Mouse (Mus musculus): ENCODE data around the gene Col8a2. TPM values are rescaled to one million over a fixed set of nuclear protein-coding genes. Genes with fewer than 3 reads are reported as not detected.

Col8a2 gene
- total and polyA plus RNA-seq, 3 experiments, result not detected

- Histone ChIP-seq H3K4me1 (ENCODE audit: control insufficient read depth in 1 of 2, insufficient read depth in 2 of 2) (peaks cover 23 to 43% of the 10 kb centered on the region in 2 experiments), H3K36me3 (replicated peaks in 1 of 2; ENCODE audit: control insufficient read depth in 1 of 2, insufficient read depth in 1 of 2, low read length in 1 of 2) (peaks cover 0 to 24% of the 10 kb centered on the region in 2 experiments), H3K4me3 (replicated peaks in 1 of 3; ENCODE audit: low read depth in 2 of 3, low read length in 2 of 3, poor library complexity in 1 of 3) (peak overlapping the region in 2 of 3 experiments; percentile 6 to 86), H3K9me3 (replicated peaks; ENCODE audit: low read length) (no peaks in the 10 kb centered on the region), H3K9ac (ENCODE audit: insufficient read depth, low read depth) (no peak overlapping the region), H3K4me2 (ENCODE audit: insufficient read depth, low read depth, poor library complexity, severe bottlenecking) (peak overlapping the region; percentile 98), H3K79me2 (replicated peaks; ENCODE audit: control insufficient read depth, extremely low read depth, insufficient read depth, poor library complexity, severe bottlenecking) (peaks cover 7% of the 10 kb centered on the region), H3K27ac (ENCODE audit: insufficient read depth, low read depth) (peak overlapping the region; percentile 76; the same call in 1 of the 2 replicates), H3K27me3 (replicated peaks) (no peaks in the 10 kb centered on the region)
- in situ Hi-C loops (cut with MboI; ENCODE audit: low pct_ligation_motif_present, low pct_unique_long_range_greater_than_20kb, low sequenced_read_pairs), result loop anchor here (5.0 kb wide), 1 partner anchor 34 kb away; no protein-coding TSS in a partner anchor
- peak; percentile 17 for DNase-seq (ENCODE audit: extremely low read depth)
- dilution Hi-C loops (cut with MboI; ENCODE audit: extremely low pct_ligation_motif_present, extremely low pct_unique_long_range_greater_than_20kb, low sequenced_read_pairs), result no loop called here
- 0 out of 2 replicates have a peak, but pooled peaks have one; percentile 4 for TF ChIP-seq SIN3A (IDR thresholded peaks at IDR 0.05; ENCODE audit: low read length)
- no peak for TF ChIP-seq SMC3 (IDR thresholded peaks at IDR 0.05; ENCODE audit: low read depth, low read length)
Observed at GRCm38 (mm10) chr4:126261266-126261665, 25.3 kb upstream of the Col8a2 start.

- H3K4me3 ChIP-seq (replicated peaks in 1 of 3; ENCODE audit: low read depth in 2 of 3, low read length in 2 of 3, poor library complexity in 1 of 3), result peak overlapping the region in 2 of 3 experiments; percentile 10 to 86
Observed at GRCm38 (mm10) chr4:126261675-126262074, 24.9 kb upstream of the Col8a2 start.

DNA sequence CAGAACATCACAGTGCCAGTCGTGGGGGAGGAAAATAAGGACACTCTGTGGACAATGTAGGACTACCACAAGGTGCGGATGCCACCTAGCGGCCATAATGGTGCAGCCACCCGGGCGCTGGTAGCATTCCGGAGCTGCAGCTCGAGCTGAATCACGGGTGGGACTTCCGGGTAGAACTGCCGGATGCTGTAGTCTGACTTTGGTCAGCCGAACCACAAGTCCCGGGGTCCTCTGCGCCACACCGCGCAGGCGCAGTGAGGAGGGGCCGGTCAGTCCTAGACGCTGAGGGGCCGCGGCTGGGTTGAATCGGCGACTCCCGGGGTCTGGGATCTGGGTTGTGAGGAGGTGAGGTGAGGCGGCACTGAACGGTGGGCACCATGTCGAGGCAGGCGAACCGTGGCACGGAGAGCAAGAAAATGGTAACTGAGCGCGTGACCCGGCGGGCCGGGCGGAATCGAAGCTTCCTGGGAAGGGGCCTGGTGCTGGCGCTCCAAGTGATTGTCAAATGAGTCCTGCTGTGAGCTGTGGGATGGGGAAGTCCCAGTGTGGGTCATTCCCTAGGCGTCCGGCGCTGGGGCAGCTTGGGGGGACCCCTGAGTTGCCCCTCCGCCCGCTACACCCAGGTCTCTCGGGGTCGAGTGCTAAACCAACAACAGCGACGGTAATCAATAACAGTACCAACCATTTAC, 24.3 kb upstream of the Col8a2 start, which contains the start of gene Trappc3:
TSS of gene Trappc3 (plus strand) at position 207 of the 689 bp plus-strand sequence.
- peaks cover 20 to 37% of the 10 kb centered on the region in 2 experiments for H3K4me1 ChIP-seq (ENCODE audit: control insufficient read depth in 1 of 2, insufficient read depth in 2 of 2)
- in situ Hi-C loops (cut with MboI; ENCODE audit: low pct_ligation_motif_present, low pct_unique_long_range_greater_than_20kb, low sequenced_read_pairs), result loop anchor here (5.0 kb wide), 1 partner anchor 35 kb away; no protein-coding TSS in a partner anchor
- TF ChIP-seq MXI1 (IDR thresholded peaks at IDR 0.05; ENCODE audit: low read depth, low read length) (0 out of 2 replicates have a peak, but pooled peaks have one; percentile 42), JUND (conservative IDR thresholded peaks at IDR 0.05; ENCODE audit: low read depth, low read length) (no peak), TBP (conservative IDR thresholded peaks at IDR 0.05; ENCODE audit: low read depth, low read length) (no peak), POLR2AphosphoS2 (IDR thresholded peaks at IDR 0.05; ENCODE audit: low read depth, low read length) (no peak), USF1 (IDR thresholded peaks at IDR 0.05; ENCODE audit: low read depth, low read length) (no peak), MAFK (IDR thresholded peaks at IDR 0.05; ENCODE audit: insufficient replicate concordance, low read length) (no peak; the same call in 1 of the 2 replicates), NRF1 (IDR thresholded peaks at IDR 0.05; ENCODE audit: low read depth, low read length) (peak; percentile 97), MAX (IDR thresholded peaks at IDR 0.05; ENCODE audit: low read length) (peak; percentile 29; the same call in 1 of the 2 replicates), ZMIZ1 (IDR thresholded peaks at IDR 0.05; ENCODE audit: low read depth, low read length) (no peak), E2F4 (IDR thresholded peaks at IDR 0.05; ENCODE audit: insufficient replicate concordance, low read depth, low read length) (no peak), SIN3A (IDR thresholded peaks at IDR 0.05; ENCODE audit: low read length) (peak; percentile 89), USF2 (conservative IDR thresholded peaks at IDR 0.05; ENCODE audit: low read depth, low read length) (no peak), CTCF (conservative IDR thresholded peaks at IDR 0.05 in 1 of 2, IDR thresholded peaks at IDR 0.05 in 1 of 2; ENCODE audit: low read depth in 2 of 2, low read length in 2 of 2) (peak; percentile 64 to 99; a peak in 3 of 4 replicates), JUN (IDR thresholded peaks at IDR 0.05; ENCODE audit: insufficient read depth, low read depth, low read length) (no peak), MEF2A (IDR thresholded peaks at IDR 0.05; ENCODE audit: borderline replicate concordance, low read depth, low read length) (peak; percentile 79; the same call in 1 of the 2 replicates)

More at GRCm38 (mm10) chr4:126261675-126262074, 24.9 kb upstream of the Col8a2 start:
- dilution Hi-C loops (cut with MboI; ENCODE audit: extremely low pct_ligation_motif_present, extremely low pct_unique_long_range_greater_than_20kb, low sequenced_read_pairs), result no loop called here
- TF ChIP-seq USF2 (conservative IDR thresholded peaks at IDR 0.05; ENCODE audit: low read depth, low read length) (no peak), JUN (IDR thresholded peaks at IDR 0.05; ENCODE audit: insufficient read depth, low read depth, low read length) (no peak), USF1 (IDR thresholded peaks at IDR 0.05; ENCODE audit: low read depth, low read length) (no peak), MYC (IDR thresholded peaks at IDR 0.05; ENCODE audit: low read depth, low read length) (no peak), JUND (conservative IDR thresholded peaks at IDR 0.05; ENCODE audit: low read depth, low read length) (no peak), MEF2A (IDR thresholded peaks at IDR 0.05; ENCODE audit: borderline replicate concordance, low read depth, low read length) (no peak), MAFK (IDR thresholded peaks at IDR 0.05; ENCODE audit: insufficient replicate concordance, low read length) (no peak), MXI1 (IDR thresholded peaks at IDR 0.05; ENCODE audit: low read depth, low read length) (no peak), ETS1 (conservative IDR thresholded peaks at IDR 0.05; ENCODE audit: low read depth, low read length) (no peak), NRF1 (IDR thresholded peaks at IDR 0.05; ENCODE audit: low read depth, low read length) (no peak), POLR2AphosphoS2 (IDR thresholded peaks at IDR 0.05; ENCODE audit: low read depth, low read length) (no peak), ZMIZ1 (IDR thresholded peaks at IDR 0.05; ENCODE audit: low read depth, low read length) (no peak), MAZ (IDR thresholded peaks at IDR 0.05; ENCODE audit: low read depth, low read length) (no peak), SMC3 (IDR thresholded peaks at IDR 0.05; ENCODE audit: low read depth, low read length) (no peak), TCF12 (IDR thresholded peaks at IDR 0.05; ENCODE audit: low read depth, low read length) (no peak), GABPA (IDR thresholded peaks at IDR 0.05; ENCODE audit: insufficient replicate concordance, low read depth, low read length) (no peak), MAX (IDR thresholded peaks at IDR 0.05; ENCODE audit: low read length) (no peak), EP300 (IDR thresholded peaks at IDR 0.05; ENCODE audit: low read length) (no peak)
- peak overlapping the region; percentile 76; the same call in 1 of the 2 replicates for H3K27ac ChIP-seq (ENCODE audit: insufficient read depth, low read depth)
- H3K79me2 ChIP-seq (replicated peaks; ENCODE audit: control insufficient read depth, extremely low read depth, insufficient read depth, poor library complexity, severe bottlenecking), result peaks cover 7% of the 10 kb centered on the region
- DNase-seq (ENCODE audit: extremely low read depth), result peak; percentile 16
- no peaks in the 10 kb centered on the region for H3K9me3 ChIP-seq (replicated peaks; ENCODE audit: low read length)
- in situ Hi-C loops (cut with MboI; ENCODE audit: low pct_ligation_motif_present, low pct_unique_long_range_greater_than_20kb, low sequenced_read_pairs), result loop anchor here (5.0 kb wide), 1 partner anchor 34 kb away; no protein-coding TSS in a partner anchor
- H3K4me2 ChIP-seq (ENCODE audit: insufficient read depth, low read depth, poor library complexity, severe bottlenecking), result peak overlapping the region; percentile 98
- peaks cover 23 to 43% of the 10 kb centered on the region in 2 experiments for H3K4me1 ChIP-seq (ENCODE audit: control insufficient read depth in 1 of 2, insufficient read depth in 2 of 2)
- no peaks in the 10 kb centered on the region for H3K27me3 ChIP-seq (replicated peaks)
- no peak overlapping the region for H3K9ac ChIP-seq (ENCODE audit: insufficient read depth, low read depth)
- H3K36me3 ChIP-seq (replicated peaks in 1 of 2; ENCODE audit: control insufficient read depth in 1 of 2, insufficient read depth in 1 of 2, low read length in 1 of 2), result peaks cover 0 to 28% of the 10 kb centered on the region in 2 experiments

More for the DNA sequence above, 24.3 kb upstream of the Col8a2 start, which contains the start of gene Trappc3:
- no peaks in the 10 kb centered on the region for H3K9me3 ChIP-seq (replicated peaks; ENCODE audit: low read length)
- peaks cover 0 to 34% of the 10 kb centered on the region in 2 experiments for H3K36me3 ChIP-seq (replicated peaks in 1 of 2; ENCODE audit: control insufficient read depth in 1 of 2, insufficient read depth in 1 of 2, low read length in 1 of 2)
- H3K4me2 ChIP-seq (ENCODE audit: insufficient read depth, low read depth, poor library complexity, severe bottlenecking), result peak within 1 kb of the TSS; percentile 98
- DNase-seq (ENCODE audit: extremely low read depth), result peak; percentile 98
- H3K27me3 ChIP-seq (replicated peaks), result no peaks in the 10 kb centered on the region
- H3K27ac ChIP-seq (ENCODE audit: insufficient read depth, low read depth), result peak within 1 kb of the TSS; percentile 76; the same call in 1 of the 2 replicates
- dilution Hi-C loops (cut with MboI; ENCODE audit: extremely low pct_ligation_motif_present, extremely low pct_unique_long_range_greater_than_20kb, low sequenced_read_pairs), result no loop called here
- peaks cover 7% of the 10 kb centered on the region for H3K79me2 ChIP-seq (replicated peaks; ENCODE audit: control insufficient read depth, extremely low read depth, insufficient read depth, poor library complexity, severe bottlenecking)
- H3K4me3 ChIP-seq (replicated peaks in 1 of 3; ENCODE audit: low read depth in 2 of 3, low read length in 2 of 3, poor library complexity in 1 of 3), result peak within 1 kb of the TSS; percentile 69 to 86 (median 77)
- H3K9ac ChIP-seq (ENCODE audit: insufficient read depth, low read depth), result peak within 1 kb of the TSS; percentile 79

Measured in CH12.LX (cell line).